Mouse (Mus musculus): ENCODE data around the gene Lrp2. TPM values are rescaled to one million over a fixed set of nuclear protein-coding genes. Genes with fewer than 3 reads are reported as not detected.

Lrp2 gene
- polyA plus RNA-seq, 1 experiment from 2014 or later, result 1.8 TPM

DNA sequence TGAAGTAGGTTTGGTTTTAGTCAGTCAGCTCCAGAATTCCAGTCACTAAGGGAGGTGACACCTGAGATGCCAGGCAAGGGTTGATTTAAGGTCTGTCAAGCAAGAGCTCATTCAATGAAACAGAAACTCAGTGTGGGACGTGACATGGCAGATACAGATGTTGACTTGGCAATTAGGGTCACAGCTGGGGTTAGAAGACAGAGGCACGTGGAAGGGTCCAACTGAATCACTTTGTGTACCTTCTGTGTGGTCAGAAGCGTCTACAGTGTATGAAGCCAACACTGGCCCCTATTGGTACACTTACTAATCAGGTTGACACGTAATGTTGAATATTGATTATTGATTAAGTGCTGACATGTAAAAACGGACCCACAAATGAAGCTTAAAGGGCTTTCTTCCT lies 161.0 kb downstream of the Lrp2 start:
- no peak overlapping the region for H3K9ac ChIP-seq
- no peak overlapping the region for H3K4me3 ChIP-seq (replicated peaks)
- H3K27ac ChIP-seq, result no peak overlapping the region
- H3K9me3 ChIP-seq, result no peaks in the 10 kb centered on the region
- H3K36me3 ChIP-seq (replicated peaks), result no peaks in the 10 kb centered on the region
- ATAC-seq (ENCODE audit: low FRiP score), result no peak
- WGBS, result 87% methylated on average over 5 of the region's 5 CpGs
- H3K27me3 ChIP-seq, result peaks cover 25% of the 10 kb centered on the region
- H3K4me1 ChIP-seq, result no peaks in the 10 kb centered on the region
- H3K4me2 ChIP-seq, result no peak overlapping the region

DNA sequence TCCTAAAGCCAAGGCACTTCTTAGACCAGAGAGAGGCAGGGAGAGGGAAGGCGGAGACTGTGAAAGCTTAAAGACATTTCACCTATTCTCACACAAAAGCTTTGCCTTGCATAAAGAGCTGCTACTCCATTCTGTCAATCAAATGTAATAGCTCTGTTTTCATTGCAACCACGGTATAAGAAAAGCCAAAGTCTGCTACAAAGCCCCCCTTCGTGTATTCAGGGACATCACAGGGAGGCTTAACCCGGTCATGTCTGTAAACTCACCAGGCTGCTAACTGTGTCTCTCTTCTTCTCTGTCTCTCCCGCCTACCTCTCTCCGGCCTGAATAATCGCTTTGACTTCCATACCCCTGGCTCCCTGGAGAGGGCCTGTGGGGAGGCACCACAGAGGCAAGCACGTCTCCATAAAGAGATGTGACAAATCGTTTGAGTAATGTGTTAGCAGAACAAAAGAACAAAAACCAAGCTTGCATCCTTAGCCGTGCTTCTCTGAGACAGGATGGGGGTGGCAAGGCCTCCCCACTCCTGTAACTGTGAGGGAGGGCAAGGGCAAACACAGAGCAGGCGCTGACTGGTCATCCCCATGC lies 167.5 kb downstream of the Lrp2 start:
- H3K4me1 ChIP-seq, result peaks cover 23% of the 10 kb centered on the region
- no peaks in the 10 kb centered on the region for H3K9me3 ChIP-seq
- no peaks in the 10 kb centered on the region for H3K36me3 ChIP-seq (replicated peaks)
- H3K4me3 ChIP-seq (replicated peaks), result no peak overlapping the region
- H3K4me2 ChIP-seq, result peak overlapping the region; percentile 36
- peak; percentile 85 for ATAC-seq (ENCODE audit: low FRiP score)
- no peak overlapping the region for H3K9ac ChIP-seq
- 1% methylated on average over 11 of the region's 11 CpGs for WGBS
- peaks cover 55% of the 10 kb centered on the region for H3K27me3 ChIP-seq
- H3K27ac ChIP-seq, result peak overlapping the region; percentile 72

DNA sequence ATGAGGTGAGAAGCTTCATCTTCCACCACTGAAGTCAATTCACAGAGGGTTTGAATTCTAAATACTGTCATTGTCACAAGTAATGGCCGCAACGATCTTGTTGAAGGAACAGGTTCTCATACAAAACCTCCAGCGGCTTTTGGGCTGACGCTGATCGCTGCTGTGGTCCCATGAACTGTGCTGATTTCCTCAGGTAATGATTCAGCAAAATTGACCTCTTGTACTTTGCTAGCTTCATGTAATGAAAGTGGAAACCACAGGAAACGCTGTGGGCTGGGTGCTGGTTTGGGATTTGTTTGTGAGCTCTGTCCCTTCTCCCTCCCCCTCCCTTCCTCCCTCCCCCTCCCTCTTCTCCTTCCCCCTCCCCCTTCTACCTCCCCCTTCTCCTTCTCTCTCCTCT lies 170.8 kb downstream of the Lrp2 start:
- Histone ChIP-seq H3K4me1 (peaks cover 23% of the 10 kb centered on the region), H3K4me2 (no peak overlapping the region), H3K27me3 (peaks cover 37% of the 10 kb centered on the region), H3K36me3 (replicated peaks) (no peaks in the 10 kb centered on the region), H3K4me3 (replicated peaks) (no peak overlapping the region), H3K9me3 (no peaks in the 10 kb centered on the region), H3K9ac (no peak overlapping the region), H3K27ac (no peak overlapping the region)
- 89% methylated on average over 6 of the region's 6 CpGs for WGBS
- ATAC-seq (ENCODE audit: low FRiP score), result no peak

DNA sequence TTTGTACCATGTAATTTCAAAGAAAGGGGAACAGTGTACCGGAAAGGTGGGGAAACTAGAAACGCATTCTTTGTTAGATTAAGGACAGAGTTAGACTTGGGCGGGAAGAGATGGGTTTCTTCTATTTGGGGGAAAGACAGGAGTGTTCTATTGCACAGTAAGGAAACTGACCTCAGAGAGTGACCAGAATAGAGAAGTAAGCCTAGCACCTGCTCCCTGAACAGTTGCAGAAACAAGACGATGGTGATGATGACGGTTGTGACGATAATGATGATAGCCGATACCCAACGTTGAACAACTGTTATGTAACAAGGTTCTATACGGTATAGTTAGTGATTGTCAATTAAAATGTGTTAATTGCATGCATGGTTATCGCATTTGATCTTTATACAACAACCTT lies 171.3 kb downstream of the Lrp2 start:
- no peak for ATAC-seq (ENCODE audit: low FRiP score)
- no peak overlapping the region for H3K4me3 ChIP-seq (replicated peaks)
- 95% methylated on average over 10 of the region's 10 CpGs for WGBS
- H3K27me3 ChIP-seq, result peaks cover 32% of the 10 kb centered on the region
- H3K4me1 ChIP-seq, result peaks cover 23% of the 10 kb centered on the region
- no peaks in the 10 kb centered on the region for H3K36me3 ChIP-seq (replicated peaks)
- no peak overlapping the region for H3K27ac ChIP-seq
- H3K9me3 ChIP-seq, result no peaks in the 10 kb centered on the region
- no peak overlapping the region for H3K9ac ChIP-seq
- no peak overlapping the region for H3K4me2 ChIP-seq

DNA sequence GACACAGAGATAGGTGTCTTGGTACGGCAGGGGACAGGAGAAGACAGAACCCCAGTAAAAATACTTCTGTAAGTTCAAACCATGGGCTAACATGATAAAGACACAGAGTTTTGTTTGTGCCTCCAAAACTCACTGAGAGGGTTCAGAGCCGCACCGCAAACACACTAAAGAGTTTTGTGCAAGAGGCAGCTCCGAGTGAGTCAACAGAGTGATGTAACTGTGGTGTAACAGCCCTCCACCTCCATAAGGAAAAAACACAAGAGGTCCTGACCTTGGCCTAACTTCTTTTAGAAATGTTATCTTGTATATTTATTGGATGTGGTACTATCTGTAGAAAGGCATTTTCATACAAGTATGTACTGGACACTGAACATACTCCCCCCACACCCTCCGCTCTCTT lies 180.2 kb downstream of the Lrp2 start:
- Histone ChIP-seq H3K4me2 (no peak overlapping the region), H3K36me3 (replicated peaks) (no peaks in the 10 kb centered on the region), H3K27ac (no peak overlapping the region), H3K9me3 (no peaks in the 10 kb centered on the region), H3K9ac (no peak overlapping the region), H3K27me3 (no peaks in the 10 kb centered on the region), H3K4me3 (replicated peaks) (no peak overlapping the region), H3K4me1 (no peaks in the 10 kb centered on the region)
- no peak for ATAC-seq (ENCODE audit: low FRiP score)
- 96% methylated on average over 5 of the region's 5 CpGs for WGBS

DNA sequence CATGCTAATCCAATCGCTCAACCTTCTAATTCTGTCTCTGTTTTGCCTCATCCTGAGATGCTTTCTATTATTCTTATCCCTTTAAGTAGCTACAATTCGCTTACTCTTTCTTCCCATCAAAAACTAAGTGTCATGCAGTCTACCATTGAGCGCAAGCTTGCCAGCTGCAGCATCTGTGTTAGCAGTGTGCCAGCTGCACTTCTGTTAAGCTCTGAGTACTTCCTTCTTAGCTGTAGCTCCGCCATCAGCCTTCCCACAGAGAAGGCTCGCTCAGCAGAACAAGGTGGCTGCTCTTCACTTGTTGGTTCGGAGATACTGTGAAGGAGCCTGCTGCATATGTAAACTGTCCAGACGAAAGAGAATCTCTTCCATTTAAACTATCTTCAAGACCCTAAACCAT lies 183.6 kb downstream of the Lrp2 start:
- no peak overlapping the region for H3K4me2 ChIP-seq
- H3K4me3 ChIP-seq (replicated peaks), result no peak overlapping the region
- no peak for ATAC-seq (ENCODE audit: low FRiP score)
- H3K9me3 ChIP-seq, result no peaks in the 10 kb centered on the region
- H3K27me3 ChIP-seq, result no peaks in the 10 kb centered on the region
- no peak overlapping the region for H3K9ac ChIP-seq
- 87% methylated on average over 7 of the region's 7 CpGs for WGBS
- H3K27ac ChIP-seq, result no peak overlapping the region
- H3K4me1 ChIP-seq, result no peaks in the 10 kb centered on the region
- no peaks in the 10 kb centered on the region for H3K36me3 ChIP-seq (replicated peaks)

DNA sequence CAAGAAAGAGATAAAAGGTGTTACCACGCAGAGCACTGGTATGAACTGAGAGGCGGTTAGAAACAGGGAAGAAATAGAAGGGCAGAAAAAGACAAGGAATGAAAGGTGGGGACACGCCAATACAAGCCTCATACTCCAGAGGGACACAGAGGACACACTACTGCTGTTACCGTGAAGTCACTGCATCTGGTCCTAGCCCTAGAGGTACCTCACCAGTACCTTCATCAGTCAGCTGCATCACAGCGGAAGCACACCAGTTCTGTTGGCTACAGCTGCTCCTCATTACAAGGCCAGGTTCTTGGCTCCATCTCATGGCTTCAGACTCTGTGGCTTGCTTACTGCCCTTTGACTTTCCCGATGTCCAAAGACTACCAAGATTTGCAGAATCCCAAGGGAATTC lies 184.0 kb downstream of the Lrp2 start:
- Histone ChIP-seq H3K27ac (no peak overlapping the region), H3K36me3 (replicated peaks) (no peaks in the 10 kb centered on the region), H3K9me3 (no peaks in the 10 kb centered on the region), H3K4me1 (no peaks in the 10 kb centered on the region), H3K27me3 (no peaks in the 10 kb centered on the region), H3K4me3 (replicated peaks) (no peak overlapping the region), H3K4me2 (no peak overlapping the region), H3K9ac (no peak overlapping the region)
- ATAC-seq (ENCODE audit: low FRiP score), result no peak
- WGBS, result 89% methylated on average over 6 of the region's 6 CpGs

DNA sequence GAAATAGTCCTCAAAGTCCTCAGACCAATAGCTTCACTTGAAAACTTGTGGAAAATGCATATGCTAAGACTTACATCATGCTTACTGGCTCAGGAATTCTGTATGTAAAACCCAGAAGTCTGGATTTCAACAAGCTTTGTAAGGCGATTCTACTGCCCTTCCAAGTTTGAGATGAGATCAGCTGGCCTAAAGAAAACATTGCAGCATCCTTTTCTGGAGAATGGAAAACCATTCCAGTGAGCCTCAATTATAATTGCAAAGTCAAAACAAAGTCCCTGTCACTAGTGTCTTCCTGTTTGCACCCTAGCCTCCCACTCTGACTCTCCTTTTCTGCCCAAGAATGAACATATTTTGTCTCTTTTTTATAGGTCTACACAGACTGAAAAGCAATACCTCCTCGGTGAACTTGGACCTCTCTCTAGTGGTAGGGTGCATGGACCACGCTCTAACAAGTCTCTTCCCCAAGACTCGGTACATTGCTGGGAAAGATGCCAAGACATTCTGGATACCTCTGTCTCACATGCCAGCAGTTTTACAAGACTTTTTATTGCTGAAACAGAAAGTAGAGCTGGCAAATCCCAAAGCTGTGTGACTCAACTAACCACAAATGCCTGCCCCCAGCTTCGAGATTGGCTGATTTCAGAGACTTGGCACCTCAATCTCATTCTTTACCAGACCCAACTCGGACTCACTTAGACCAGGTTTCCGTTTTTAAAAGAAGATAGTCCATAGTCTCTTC lies 184.8 kb downstream of the Lrp2 start:
- Histone ChIP-seq H3K27ac (no peak overlapping the region), H3K4me3 (replicated peaks) (no peak overlapping the region), H3K9ac (no peak overlapping the region), H3K9me3 (no peaks in the 10 kb centered on the region), H3K4me1 (no peaks in the 10 kb centered on the region), H3K36me3 (replicated peaks) (no peaks in the 10 kb centered on the region), H3K4me2 (no peak overlapping the region), H3K27me3 (no peaks in the 10 kb centered on the region)
- WGBS, result 91% methylated on average over 7 of the region's 7 CpGs
- no peak for ATAC-seq (ENCODE audit: low FRiP score)

DNA sequence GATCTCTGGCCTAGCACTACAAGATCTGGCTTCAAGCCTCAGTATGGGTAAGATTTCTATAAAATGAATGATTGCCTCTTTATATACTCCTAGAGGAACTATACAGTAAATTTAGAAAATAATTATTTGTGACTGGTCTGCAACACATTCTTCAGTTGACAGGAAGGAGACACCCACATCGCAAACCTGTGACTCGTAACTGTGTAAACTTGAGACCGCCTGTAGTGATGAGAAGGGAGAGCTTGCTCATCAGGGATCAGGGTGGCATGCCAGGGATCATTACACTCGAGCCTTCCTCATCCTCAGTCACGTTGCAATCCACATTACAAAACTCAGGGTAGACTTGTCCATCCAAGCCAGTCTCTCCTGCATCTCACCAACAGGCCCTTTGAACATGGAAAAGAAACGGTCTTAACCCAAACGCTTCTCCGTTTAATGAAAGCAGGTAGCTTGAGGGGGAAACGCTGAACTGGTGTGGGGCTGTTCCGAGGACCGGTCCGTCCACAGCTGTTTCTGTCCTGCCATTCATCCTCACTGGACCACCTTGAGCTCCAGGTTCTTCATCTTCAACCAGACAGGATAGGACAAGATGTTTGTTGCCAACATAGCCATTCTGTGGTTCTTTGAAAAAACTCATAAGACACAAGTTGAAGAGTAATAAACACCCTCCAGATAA lies 189.0 kb downstream of the Lrp2 start:
- Histone ChIP-seq H3K4me3 (replicated peaks) (no peak overlapping the region), H3K4me2 (no peak overlapping the region), H3K9ac (no peak overlapping the region), H3K9me3 (no peaks in the 10 kb centered on the region), H3K36me3 (replicated peaks) (no peaks in the 10 kb centered on the region), H3K27ac (no peak overlapping the region), H3K27me3 (no peaks in the 10 kb centered on the region), H3K4me1 (no peaks in the 10 kb centered on the region)
- 89% methylated on average over 12 of the region's 12 CpGs for whole genome bisulfite sequencing
- no peak for ATAC-seq (ENCODE audit: low FRiP score)

DNA sequence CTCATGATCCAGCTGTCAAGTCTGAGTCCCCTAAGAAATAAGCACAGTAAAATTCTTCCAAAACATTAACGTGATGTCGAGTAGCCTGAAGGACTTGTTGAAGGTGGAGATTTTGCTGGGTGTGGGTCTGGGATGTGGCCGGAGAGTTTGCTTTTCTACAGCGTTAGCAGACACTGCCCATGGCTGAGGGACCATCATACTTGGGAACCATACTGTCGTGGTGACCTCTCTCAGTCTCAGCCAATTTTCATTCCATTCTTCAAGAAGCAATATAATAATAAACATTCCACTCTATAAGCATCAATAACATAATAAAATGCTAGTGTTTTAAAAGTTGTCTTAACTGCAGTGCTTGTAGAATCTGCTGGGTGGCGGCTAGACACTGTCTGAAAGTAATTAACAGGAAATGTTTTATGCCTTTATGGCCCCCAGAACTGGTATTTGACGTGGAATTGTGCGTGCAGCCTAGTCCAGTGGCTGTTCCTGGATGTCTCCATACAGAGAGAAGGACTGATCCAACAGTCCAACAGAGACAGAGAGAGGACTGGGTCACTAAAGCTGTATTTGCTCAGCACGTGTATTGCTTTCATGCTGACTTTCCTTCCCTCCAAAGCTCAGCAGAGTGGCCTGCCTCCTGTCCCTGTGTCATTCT lies 190.1 kb downstream of the Lrp2 start:
- H3K27ac ChIP-seq, result no peak overlapping the region
- no peak overlapping the region for H3K4me2 ChIP-seq
- no peak for ATAC-seq (ENCODE audit: low FRiP score)
- H3K9ac ChIP-seq, result no peak overlapping the region
- 81% methylated on average over 9 of the region's 9 CpGs for WGBS
- H3K27me3 ChIP-seq, result no peaks in the 10 kb centered on the region
- H3K9me3 ChIP-seq, result no peaks in the 10 kb centered on the region
- H3K36me3 ChIP-seq (replicated peaks), result no peaks in the 10 kb centered on the region
- H3K4me3 ChIP-seq (replicated peaks), result no peak overlapping the region
- H3K4me1 ChIP-seq, result no peaks in the 10 kb centered on the region

DNA sequence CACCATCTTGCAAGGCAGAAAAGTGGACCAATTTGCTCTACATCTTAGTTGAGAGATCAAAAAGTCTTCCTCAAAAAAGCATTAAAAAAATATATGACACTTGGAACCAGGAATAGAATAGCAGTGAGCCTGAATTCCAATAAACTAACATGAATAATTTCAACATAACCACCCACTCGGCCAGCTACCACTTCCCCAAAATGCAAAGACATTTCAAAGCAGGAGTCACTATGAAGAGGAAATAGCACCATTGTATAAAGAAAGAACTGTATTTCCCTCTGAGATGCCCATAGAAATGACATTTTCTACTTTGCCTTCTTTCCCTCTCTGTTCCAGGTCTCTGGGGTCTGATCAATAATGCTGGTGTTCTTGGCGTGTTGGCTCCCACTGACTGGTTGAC lies 191.9 kb downstream of the Lrp2 start:
- 90% methylated on average over 2 of the region's 2 CpGs for WGBS
- Histone ChIP-seq H3K36me3 (replicated peaks) (no peaks in the 10 kb centered on the region), H3K4me3 (replicated peaks) (no peak overlapping the region), H3K27ac (no peak overlapping the region), H3K9ac (no peak overlapping the region), H3K27me3 (no peaks in the 10 kb centered on the region), H3K9me3 (no peaks in the 10 kb centered on the region), H3K4me2 (no peak overlapping the region), H3K4me1 (no peaks in the 10 kb centered on the region)
- ATAC-seq (ENCODE audit: low FRiP score), result no peak

DNA sequence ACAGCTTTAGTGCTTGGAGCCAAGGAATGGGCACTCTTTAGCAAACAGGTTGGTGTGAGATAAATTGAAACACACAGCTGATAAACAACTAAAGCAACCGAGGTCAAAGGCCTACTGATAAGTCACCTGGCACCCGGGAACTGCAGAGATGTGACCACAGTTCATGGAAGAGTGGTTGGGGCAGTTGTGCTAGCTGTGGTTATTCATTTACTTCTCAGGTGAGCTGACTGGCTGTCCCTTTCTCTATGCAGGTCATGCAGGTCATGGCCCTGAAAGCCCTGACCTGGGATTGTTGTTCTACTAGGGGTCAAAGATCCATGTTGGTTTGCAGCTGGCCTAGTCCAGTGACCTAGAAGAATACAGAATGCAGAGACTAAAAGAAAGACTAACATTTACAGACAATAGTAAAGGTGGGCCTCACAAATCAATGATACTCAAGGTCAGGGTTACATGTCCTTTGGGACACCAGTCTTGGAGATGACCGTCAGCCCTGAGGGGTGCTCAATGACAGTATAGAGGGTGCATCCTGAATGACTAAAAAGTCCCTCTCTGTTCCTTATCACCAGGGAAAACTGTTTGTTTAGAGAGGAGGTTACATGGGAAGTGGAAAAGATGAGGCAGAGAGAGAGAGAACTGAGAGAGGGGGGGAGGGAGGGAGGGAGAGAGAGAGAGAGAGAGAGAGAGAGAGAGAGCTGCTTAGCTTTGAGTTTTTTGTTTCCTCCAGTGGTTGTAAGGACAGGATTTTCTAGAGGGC lies 199.6 kb downstream of the Lrp2 start:
- H3K9ac ChIP-seq, result no peak overlapping the region
- WGBS, result 87% methylated on average over 3 of the region's 3 CpGs
- no peaks in the 10 kb centered on the region for H3K4me1 ChIP-seq
- H3K4me2 ChIP-seq, result no peak overlapping the region
- no peak overlapping the region for H3K4me3 ChIP-seq (replicated peaks)
- H3K27me3 ChIP-seq, result no peaks in the 10 kb centered on the region
- no peak for ATAC-seq (ENCODE audit: low FRiP score)
- H3K27ac ChIP-seq, result no peak overlapping the region
- no peaks in the 10 kb centered on the region for H3K36me3 ChIP-seq (replicated peaks)
- no peaks in the 10 kb centered on the region for H3K9me3 ChIP-seq
